Mouse (Mus musculus) MEL (cell line): ENCODE data around the gene Timd2. TPM values are rescaled to one million over a fixed set of nuclear protein-coding genes. Genes with fewer than 3 reads are reported as not detected.

Experiments used
- DNase-seq: peaks from one replicate; pipeline ENCODE4 v3.0.0; 2011; ENCODE audit warnings: low read depth, low spot score
- H3K27ac ChIP-seq: 2 replicates; pipeline ENCODE4 v1.5.1; 2012; ENCODE audit warnings: low read depth, mild to moderate bottlenecking, control low read depth, low read length, moderate library complexity; ENCODE audit not compliant: control insufficient read depth
- H3K27me3 ChIP-seq, 2 experiments: fragments of 150-350 bp in 1 of 2; sonication (generic) in 1 of 2; 2 replicates each; pipeline ENCODE4 v1.6.1; 2012; ENCODE audit warnings: low read length in 2 of 2, mild to moderate bottlenecking in 2 of 2, improper control_type of control experiment in 1 of 2, moderate library complexity in 1 of 2; ENCODE audit not compliant: insufficient read depth in 2 of 2, control insufficient read depth in 1 of 2
- H3K36me3 ChIP-seq, 2 experiments: 2 replicates each; pipeline ENCODE4 v1.6.1; 2012 to 2014; ENCODE audit warnings: low read length in 2 of 2, improper control_type of control experiment in 1 of 2, inconsistent platforms in 1 of 2, mild to moderate bottlenecking in 1 of 2; ENCODE audit not compliant: insufficient read depth in 2 of 2, control insufficient read depth in 1 of 2
- H3K4me1 ChIP-seq, 2 experiments: fragments of 150-350 bp in 1 of 2; sonication (generic) in 1 of 2; 2 replicates each; pipeline ENCODE4 v1.6.1; 2012; ENCODE audit warnings: low read length in 2 of 2, improper control_type of control experiment in 1 of 2, mild to moderate bottlenecking in 1 of 2; ENCODE audit not compliant: insufficient read depth in 2 of 2, control insufficient read depth in 1 of 2
- H3K4me3 ChIP-seq, 2 experiments: fragments of 150-350 bp in 1 of 2; sonication (generic) in 1 of 2; 2 replicates each; pipeline ENCODE4 v1.5.1; 2012; ENCODE audit warnings: low read depth in 2 of 2, low read length in 2 of 2, mild to moderate bottlenecking in 2 of 2, moderate library complexity in 2 of 2, control low read depth in 1 of 2, improper control_type of control experiment in 1 of 2; ENCODE audit not compliant: control insufficient read depth in 1 of 2, insufficient read depth in 1 of 2
- H3K79me2 ChIP-seq: 2 replicates; pipeline ENCODE4 v1.6.1; 2012; ENCODE audit warnings: mild to moderate bottlenecking, low read length, moderate library complexity; ENCODE audit not compliant: control insufficient read depth, poor library complexity, insufficient read depth
- H3K9ac ChIP-seq: 2 replicates; pipeline ENCODE4 v1.6.1; 2012; ENCODE audit warnings: low read depth, mild to moderate bottlenecking, control low read depth, low read length, moderate library complexity; ENCODE audit not compliant: control insufficient read depth, poor library complexity, severe bottlenecking
- H3K9me3 ChIP-seq: fragments of 150-350 bp; sonication (generic); replicated peaks from 2 replicates; pipeline ENCODE4 v1.6.1; 2012; ENCODE audit warnings: mild to moderate bottlenecking, low read length, improper control_type of control experiment, moderate library complexity; ENCODE audit not compliant: insufficient read depth
- BHLHE40 ChIP-seq: IDR thresholded peaks from 2 replicates; pipeline ENCODE4 v1.6.1; 2012; ENCODE audit warnings: low read depth, mild to moderate bottlenecking, inconsistent platforms, low read length, improper control_type of control experiment, borderline replicate concordance
- CHD2 ChIP-seq: IDR thresholded peaks from 2 replicates; pipeline ENCODE4 v1.6.1; 2011; ENCODE audit warnings: low read length, improper control_type of control experiment
- CTCF ChIP-seq, 3 experiments: IDR thresholded peaks in 2 of 3; conservative IDR thresholded peaks in 1 of 3; 2 replicates each; pipeline ENCODE4 v1.5.1; 2011 to 2012; ENCODE audit warnings: low read length in 3 of 3, low read depth in 2 of 3, mild to moderate bottlenecking in 2 of 3, improper control_type of control experiment in 1 of 3, inconsistent platforms in 1 of 3, mixed read lengths in 1 of 3, moderate library complexity in 1 of 3; ENCODE audit not compliant: control insufficient read depth in 1 of 3, insufficient read depth in 1 of 3, poor library complexity in 1 of 3, severe bottlenecking in 1 of 3
- E2F4 ChIP-seq: IDR thresholded peaks from 2 replicates; pipeline ENCODE4 v1.6.1; 2011; ENCODE audit warnings: low read depth, low read length, improper control_type of control experiment, borderline replicate concordance
- ELF1 ChIP-seq: IDR thresholded peaks from 2 replicates; pipeline ENCODE4 v1.6.1; 2014; ENCODE audit warnings: low read depth, mild to moderate bottlenecking, inconsistent platforms, low read length, improper control_type of control experiment, moderate library complexity
- EP300 ChIP-seq, 2 experiments: IDR thresholded peaks; 2 replicates each; pipeline ENCODE4 v1.6.1; 2011; ENCODE audit warnings: improper control_type of control experiment in 2 of 2, low read length in 2 of 2, low read depth in 1 of 2, mild to moderate bottlenecking in 1 of 2
- ETS1 ChIP-seq: IDR thresholded peaks from 2 replicates; pipeline ENCODE4 v1.6.1; 2012; ENCODE audit warnings: low read depth, mild to moderate bottlenecking, inconsistent platforms, low read length, improper control_type of control experiment, moderate library complexity
- GATA1 ChIP-seq: IDR thresholded peaks from 2 replicates; pipeline ENCODE4 v1.6.1; 2011; ENCODE audit warnings: low read depth, low read length, improper control_type of control experiment
- HCFC1 ChIP-seq: IDR thresholded peaks from 2 replicates; pipeline ENCODE4 v1.6.1; 2012; ENCODE audit warnings: low read depth, mild to moderate bottlenecking, inconsistent platforms, low read length, improper control_type of control experiment, moderate library complexity
- JUND ChIP-seq: IDR thresholded peaks from 2 replicates; pipeline ENCODE4 v1.6.1; 2011; ENCODE audit warnings: low read depth, mild to moderate bottlenecking, improper control_type of control experiment, low read length
- MAX ChIP-seq: IDR thresholded peaks from 2 replicates; pipeline ENCODE4 v1.6.1; 2011; ENCODE audit warnings: low read length, improper control_type of control experiment
- MAZ ChIP-seq: IDR thresholded peaks from 2 replicates; pipeline ENCODE4 v1.6.1; 2012; ENCODE audit warnings: low read depth, mild to moderate bottlenecking, inconsistent platforms, low read length, improper control_type of control experiment
- NELFE ChIP-seq: IDR thresholded peaks from 2 replicates; pipeline ENCODE4 v1.6.1; 2011; ENCODE audit warnings: low read depth, low read length, improper control_type of control experiment
- NRF1 ChIP-seq: IDR thresholded peaks from 2 replicates; pipeline ENCODE4 v1.6.1; 2014; ENCODE audit warnings: low read depth, mild to moderate bottlenecking, inconsistent platforms, low read length, improper control_type of control experiment, moderate library complexity; ENCODE audit not compliant: poor library complexity, insufficient read depth, severe bottlenecking
- POLR2A ChIP-seq, 2 experiments: IDR thresholded peaks; 2 replicates each; pipeline ENCODE4 v1.6.1; 2011 to 2012; ENCODE audit warnings: low read length in 2 of 2, mild to moderate bottlenecking in 2 of 2, control low read depth in 1 of 2, improper control_type of control experiment in 1 of 2, low read depth in 1 of 2, moderate library complexity in 1 of 2; ENCODE audit not compliant: control insufficient read depth in 1 of 2, insufficient read depth in 1 of 2, poor library complexity in 1 of 2
- POLR2AphosphoS2 ChIP-seq: IDR thresholded peaks from 2 replicates; pipeline ENCODE4 v1.6.1; 2011; ENCODE audit warnings: low read length, improper control_type of control experiment
- POLR2AphosphoS5 ChIP-seq: IDR thresholded peaks from 2 replicates; pipeline ENCODE4 v1.6.1; 2012; ENCODE audit warnings: low read depth, borderline replicate concordance, mild to moderate bottlenecking, inconsistent platforms, low read length, moderate library complexity, mixed read lengths
- RAD21 ChIP-seq: IDR thresholded peaks from 2 replicates; pipeline ENCODE4 v1.6.1; 2011; ENCODE audit warnings: mild to moderate bottlenecking, low read depth, low read length, improper control_type of control experiment
- SIN3A ChIP-seq: IDR thresholded peaks from 2 replicates; pipeline ENCODE4 v1.6.1; 2012; ENCODE audit warnings: low read length, improper control_type of control experiment, inconsistent platforms
- SMC3 ChIP-seq: IDR thresholded peaks from 2 replicates; pipeline ENCODE4 v1.6.1; 2011; ENCODE audit warnings: low read depth, low read length, improper control_type of control experiment
- TAL1 ChIP-seq: IDR thresholded peaks from 2 replicates; pipeline ENCODE4 v1.6.1; 2012; ENCODE audit warnings: mild to moderate bottlenecking, inconsistent platforms, low read length, moderate library complexity, mixed read lengths
- TBP ChIP-seq: IDR thresholded peaks from 2 replicates; pipeline ENCODE4 v1.8.0; 2011; ENCODE audit warnings: low read depth, low read length, improper control_type of control experiment
- UBTF ChIP-seq: IDR thresholded peaks from 2 replicates; pipeline ENCODE4 v1.6.1; 2012; ENCODE audit warnings: low read depth, mild to moderate bottlenecking, inconsistent platforms, low read length, improper control_type of control experiment, moderate library complexity, borderline replicate concordance; ENCODE audit not compliant: insufficient read depth
- USF1 ChIP-seq: IDR thresholded peaks from 2 replicates; pipeline ENCODE4 v1.6.1; 2014; ENCODE audit warnings: low read depth, mild to moderate bottlenecking, inconsistent platforms, low read length, improper control_type of control experiment, moderate library complexity
- USF2 ChIP-seq, 2 experiments: IDR thresholded peaks; 2 replicates each; pipeline ENCODE4 v1.6.1; 2011 to 2012; ENCODE audit warnings: improper control_type of control experiment in 2 of 2, low read length in 2 of 2, borderline replicate concordance in 1 of 2, inconsistent platforms in 1 of 2, low read depth in 1 of 2, mild to moderate bottlenecking in 1 of 2; ENCODE audit not compliant: insufficient read depth in 1 of 2
- ZMIZ1 ChIP-seq: IDR thresholded peaks from 2 replicates; pipeline ENCODE4 v1.6.1; 2012; ENCODE audit warnings: low read depth, mild to moderate bottlenecking, inconsistent platforms, low read length, improper control_type of control experiment, moderate library complexity
- polyA plus RNA-seq, 2 experiments: library from polyadenylated mRNA; stranded (reverse) in 1 of 2; unstranded in 1 of 2; fragments of >175 nt in 1 of 2; fragments of >200 nt in 1 of 2; gene quantifications; 2 replicates each; pipeline versions ENCODE4 v1.2.1 to v1.2.4; 2012; ENCODE audit warnings: low replicate concordance in 2 of 2, low read depth in 1 of 2; ENCODE audit not compliant: insufficient read length in 2 of 2, insufficient read depth in 1 of 2, missing spikeins in 1 of 2
- total RNA-seq: library from RNA; depleted of rRNA; stranded (reverse); fragments of 300-350 nt; gene quantifications from 2 replicates; pipeline ENCODE4 v1.2.3, GENCODE M21; 2012

Timd2 gene
- total and polyA plus RNA-seq, 3 experiments = not detected

GRCm38 (mm10) chr11:46690136-46690535, 16.7 kb downstream of the Timd2 start:
- no peak for TF ChIP-seq USF2 (IDR thresholded peaks at IDR 0.05; ENCODE audit: borderline replicate concordance in 1 of 2, insufficient read depth in 1 of 2, low read depth in 1 of 2, low read length in 2 of 2)
- no peak for TF ChIP-seq CHD2
- no peak for TF ChIP-seq MAX
- no peak for TF ChIP-seq SIN3A
- no peak for TF ChIP-seq JUND
- no peak for TF ChIP-seq USF1
- TF ChIP-seq TAL1 = no peak
- no peak for TF ChIP-seq NRF1
- TF ChIP-seq EP300 (IDR thresholded peaks at IDR 0.05; ENCODE audit: low read depth in 1 of 2, low read length in 2 of 2) = no peak
- no peak for TF ChIP-seq ELF1
- no peak for TF ChIP-seq NELFE
- no peak for TF ChIP-seq RAD21
- TF ChIP-seq CTCF (IDR thresholded peaks at IDR 0.05 in 2 of 3, conservative IDR thresholded peaks at IDR 0.05 in 1 of 3; ENCODE audit: control insufficient read depth in 1 of 3, insufficient read depth in 1 of 3, low read depth in 2 of 3, low read length in 3 of 3, poor library complexity in 1 of 3, severe bottlenecking in 1 of 3) = no peak
- no peak for TF ChIP-seq E2F4
- TF ChIP-seq, all 39 proteins: peak for 0
- Histone ChIP-seq H3K4me3 (no peak overlapping the region), H3K9ac (no peak overlapping the region), H3K79me2 (no peaks in the 10 kb centered on the region), H3K9me3 (no peaks in the 10 kb centered on the region), H3K27ac (no peak overlapping the region), H3K27me3 (no peaks in the 10 kb centered on the region), H3K4me1 (no peaks in the 10 kb centered on the region), H3K36me3 (no peaks in the 10 kb centered on the region)
- no peak for DNase-seq

GRCm38 (mm10) chr11:46683723-46684122, 23.1 kb downstream of the Timd2 start:
- H3K9ac ChIP-seq = no peak overlapping the region
- no peak overlapping the region for H3K27ac ChIP-seq
- no peaks in the 10 kb centered on the region for H3K36me3 ChIP-seq
- H3K4me3 ChIP-seq = no peak overlapping the region
- H3K79me2 ChIP-seq = no peaks in the 10 kb centered on the region
- DNase-seq = no peak
- TF ChIP-seq POLR2AphosphoS2 (no peak), MAZ (no peak), ELF1 (no peak), MAX (no peak), ETS1 (no peak), RAD21 (no peak), POLR2A (IDR thresholded peaks at IDR 0.05; ENCODE audit: control insufficient read depth in 1 of 2, insufficient read depth in 1 of 2, low read depth in 1 of 2, low read length in 2 of 2, poor library complexity in 1 of 2) (no peak), POLR2AphosphoS5 (no peak), BHLHE40 (no peak), GATA1 (no peak), HCFC1 (no peak), CTCF (IDR thresholded peaks at IDR 0.05 in 2 of 3, conservative IDR thresholded peaks at IDR 0.05 in 1 of 3; ENCODE audit: control insufficient read depth in 1 of 3, insufficient read depth in 1 of 3, low read depth in 2 of 3, low read length in 3 of 3, poor library complexity in 1 of 3, severe bottlenecking in 1 of 3) (no peak), SIN3A (no peak), EP300 (IDR thresholded peaks at IDR 0.05; ENCODE audit: low read depth in 1 of 2, low read length in 2 of 2) (no peak), SMC3 (no peak), ZMIZ1 (no peak), UBTF (no peak), TBP (no peak)
- H3K9me3 ChIP-seq = no peaks in the 10 kb centered on the region
- no peaks in the 10 kb centered on the region for H3K4me1 ChIP-seq
- peaks cover 0 to 1% of the 10 kb centered on the region in 2 experiments; a peak in 1 of 4 replicates for H3K27me3 ChIP-seq
